Mouse (Mus musculus) C2C12 (cell line): ENCODE measurements around the gene Sult6b1. TPM values are rescaled to one million over a fixed set of nuclear protein-coding genes. Genes with fewer than 3 reads are reported as not detected.

Source experiments
- H3K27me3 ChIP-seq: one replicate; pipeline ENCODE4 v1.6.1; 2011; ENCODE audit not compliant: control insufficient read depth, insufficient read depth, insufficient read length
- H3K36me3 ChIP-seq: one replicate; pipeline ENCODE4 v1.6.1; 2011; ENCODE audit not compliant: control insufficient read depth, insufficient read depth
- H3K4me3 ChIP-seq: one replicate; pipeline ENCODE4 v1.5.1; 2011; ENCODE audit warnings: mild to moderate bottlenecking, control low read depth; ENCODE audit not compliant: poor library complexity, insufficient read depth, severe bottlenecking
- H3K79me2 ChIP-seq: one replicate; pipeline ENCODE4 v1.6.1; 2011; ENCODE audit not compliant: control insufficient read depth, insufficient read depth
- H3K79me3 ChIP-seq: one replicate; pipeline ENCODE4 v1.6.1; 2011; ENCODE audit warnings: low read depth, control low read depth
- H3ac ChIP-seq: one replicate; pipeline ENCODE3; 2011; ENCODE audit warnings: low read depth; ENCODE audit not compliant: control insufficient read depth, insufficient read length
- CEBPB ChIP-seq: IDR thresholded peaks from one replicate; pipeline ENCODE4 v1.6.1; 2011; ENCODE audit warnings: low read depth, mild to moderate bottlenecking, control low read depth, moderate library complexity
- CTCF ChIP-seq: IDR thresholded peaks from one replicate; pipeline ENCODE4 v1.5.1; 2011; ENCODE audit not compliant: control insufficient read depth, insufficient read depth, insufficient read length
- FOSL1 ChIP-seq: IDR thresholded peaks from one replicate; pipeline ENCODE4 v1.8.0; 2011; ENCODE audit warnings: mild to moderate bottlenecking, low read length; ENCODE audit not compliant: poor library complexity, insufficient read depth, severe bottlenecking
- MAX ChIP-seq: IDR thresholded peaks from one replicate; pipeline ENCODE4 v1.6.1; 2011; ENCODE audit warnings: mild to moderate bottlenecking, control low read depth
- MYOD1 ChIP-seq: IDR thresholded peaks from one replicate; pipeline ENCODE4 v1.6.1; 2011; ENCODE audit warnings: low read depth; ENCODE audit not compliant: control insufficient read depth, insufficient read length
- MYOG ChIP-seq: IDR thresholded peaks from one replicate; pipeline ENCODE4 v1.6.1; 2011; ENCODE audit not compliant: control insufficient read depth, insufficient read length; ENCODE audit errors: extremely low read depth
- USF1 ChIP-seq: IDR thresholded peaks from one replicate; pipeline ENCODE4 v1.6.1; 2011; ENCODE audit warnings: low read depth, mild to moderate bottlenecking, control low read depth, moderate library complexity
- polyA plus RNA-seq: library from polyadenylated mRNA; unstranded; fragments of >200 nt; fragmentation: generic; extraction: Trizol; gene quantifications from one replicate; pipeline ENCODE4 v1.2.1, GENCODE M21; 2012; ENCODE audit warnings: missing spikeins

The Sult6b1 gene
- polyA plus RNA-seq, 1 experiment, result 0.04 TPM

GRCm38 (mm10) chr17:78916369-78916813, 9.6 kb upstream of the Sult6b1 start, which contains the start of gene Cebpzos:
Gene Cebpzos (plus strand): TSS chr17:78916500.
- peak within 1 kb of the TSS; percentile 69 for H3ac ChIP-seq
- peak within 1 kb of the TSS; percentile 39 for H3K4me3 ChIP-seq
- H3K79me2 ChIP-seq, result no peaks in the 10 kb centered on the region
- no peaks in the 10 kb centered on the region for H3K27me3 ChIP-seq
- no peaks in the 10 kb centered on the region for H3K79me3 ChIP-seq
- H3K36me3 ChIP-seq, result peaks cover 38% of the 10 kb centered on the region
- TF ChIP-seq USF1, result no peak
- no peak for TF ChIP-seq MYOG
- no peak for TF ChIP-seq FOSL1
- TF ChIP-seq CTCF, result no peak
- TF ChIP-seq MYOD1, result no peak
- TF ChIP-seq MAX, result no peak
- TF ChIP-seq CEBPB, result no peak

DNA sequence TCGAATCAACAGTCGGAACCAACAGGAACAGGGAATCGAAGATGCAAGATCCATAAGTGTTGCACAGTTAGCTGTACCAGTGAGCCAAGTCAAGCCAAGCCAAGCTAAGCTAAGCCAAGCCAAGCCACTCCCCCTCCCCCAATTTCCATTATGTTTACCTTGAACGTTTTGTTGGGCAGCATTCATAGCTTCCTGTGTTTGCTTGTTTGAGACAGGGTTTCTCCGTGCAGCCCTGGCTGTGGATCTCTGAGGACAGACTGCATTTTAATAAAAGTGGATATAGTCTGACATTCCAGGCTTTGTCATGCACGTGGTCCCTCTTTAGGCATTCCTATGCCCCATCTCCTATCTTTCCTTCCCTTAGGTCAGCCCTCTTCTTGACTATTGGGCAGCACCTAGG, 9.0 kb upstream of the Sult6b1 start:
- no peaks in the 10 kb centered on the region for H3K79me2 ChIP-seq
- peak overlapping the region; percentile 3 for H3ac ChIP-seq
- TF ChIP-seq MYOD1, result no peak
- no peak for TF ChIP-seq FOSL1
- TF ChIP-seq CEBPB, result no peak
- no peak for TF ChIP-seq CTCF
- no peak for TF ChIP-seq USF1
- TF ChIP-seq MYOG, result no peak
- TF ChIP-seq MAX, result no peak
- peak overlapping the region; percentile 39 for H3K4me3 ChIP-seq
- H3K79me3 ChIP-seq, result no peaks in the 10 kb centered on the region
- H3K36me3 ChIP-seq, result peaks cover 32% of the 10 kb centered on the region
- no peaks in the 10 kb centered on the region for H3K27me3 ChIP-seq

- Histone ChIP-seq H3K4me3 (no peak overlapping the region), H3K79me3 (no peaks in the 10 kb centered on the region), H3K27me3 (no peaks in the 10 kb centered on the region), H3K79me2 (no peaks in the 10 kb centered on the region), H3K36me3 (peaks cover 14% of the 10 kb centered on the region), H3ac (no peak overlapping the region)
- no peak for TF ChIP-seq MYOG
- TF ChIP-seq FOSL1, result no peak
- no peak for TF ChIP-seq MYOD1
Measured at GRCm38 (mm10) chr17:78913921-78914320, 7.1 kb upstream of the Sult6b1 start.

- H3K79me3 ChIP-seq, result no peaks in the 10 kb centered on the region
- H3K4me3 ChIP-seq, result no peak overlapping the region
- H3ac ChIP-seq, result no peak overlapping the region
- H3K36me3 ChIP-seq, result peaks cover 4% of the 10 kb centered on the region
- H3K27me3 ChIP-seq, result no peaks in the 10 kb centered on the region
- TF ChIP-seq USF1 (no peak), CEBPB (no peak), FOSL1 (no peak), MYOD1 (no peak), CTCF (no peak)
- H3K79me2 ChIP-seq, result no peaks in the 10 kb centered on the region
Measured at GRCm38 (mm10) chr17:78912861-78913281, 6.1 kb upstream of the Sult6b1 start.

DNA sequence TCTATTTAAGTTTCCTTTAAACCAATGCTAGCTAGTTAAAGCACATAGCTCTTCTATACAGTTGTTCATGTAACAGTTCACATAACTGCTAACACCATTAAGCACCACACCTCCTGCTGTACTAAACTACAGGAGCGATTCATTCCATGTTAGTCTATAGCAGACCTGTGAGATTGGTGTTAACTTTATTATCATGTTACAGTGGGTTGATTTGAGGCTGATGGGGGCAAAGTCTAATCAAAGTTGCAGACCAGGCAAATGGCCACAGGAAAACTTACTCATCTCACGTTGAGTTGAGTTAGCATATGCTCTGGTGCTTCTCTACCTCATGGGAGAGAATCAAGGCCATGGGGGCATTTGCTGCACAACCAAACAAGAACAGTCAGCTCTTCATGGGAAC, 2.6 kb upstream of the Sult6b1 start:
- Histone ChIP-seq H3ac (no peak overlapping the region), H3K4me3 (no peak overlapping the region), H3K36me3 (no peaks in the 10 kb centered on the region), H3K79me3 (no peaks in the 10 kb centered on the region), H3K79me2 (no peaks in the 10 kb centered on the region), H3K27me3 (no peaks in the 10 kb centered on the region)
- TF ChIP-seq CEBPB (no peak), MAX (no peak), CTCF (no peak), MYOG (no peak), USF1 (no peak), MYOD1 (no peak), FOSL1 (no peak)

DNA sequence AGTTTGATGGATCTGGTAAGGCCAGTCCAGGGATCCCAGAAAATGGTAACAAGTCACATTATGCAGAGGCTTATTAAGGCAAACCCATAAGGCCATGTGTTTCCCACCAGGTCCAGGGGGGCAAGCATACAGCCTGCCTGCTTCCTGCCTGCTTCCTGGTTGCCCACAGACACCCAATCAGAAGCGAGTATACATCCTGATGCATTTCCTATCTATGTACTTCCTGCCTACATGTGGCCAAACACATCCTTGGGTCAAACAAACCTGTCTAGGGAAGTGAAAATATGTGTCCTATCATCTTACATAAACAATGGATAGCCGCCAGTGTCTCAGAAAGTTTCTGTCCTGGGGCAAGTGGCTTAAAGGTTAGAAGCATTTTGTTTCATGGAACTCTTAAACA, 3.6 kb downstream of the Sult6b1 start:
- Histone ChIP-seq H3K36me3 (no peaks in the 10 kb centered on the region), H3K79me3 (no peaks in the 10 kb centered on the region), H3K79me2 (no peaks in the 10 kb centered on the region), H3K4me3 (no peak overlapping the region), H3K27me3 (no peaks in the 10 kb centered on the region), H3ac (no peak overlapping the region)
- TF ChIP-seq USF1 (no peak), CEBPB (no peak), CTCF (no peak), MYOG (no peak)
